Mouse (Mus musculus) lung, embryonic 15.5 days (tissue): ENCODE results near the gene Ubac2. TPM values are rescaled to one million over a fixed set of nuclear protein-coding genes. Genes with fewer than 3 reads are reported as not detected.

ENCODE experiments used
- ATAC-seq: fragments of 200-750 bp; cut with Nextera tagmentation; 2 replicates; pipeline ENCODE4 v1.8.0; 2017; ENCODE audit warnings: moderate number of reproducible peaks, borderline replicate concordance; ENCODE audit not compliant: low FRiP score, low TSS enrichment; ENCODE audit errors: extremely low read depth
- H3K27ac ChIP-seq: fragments of 300-500 bp; sonication (generic); 2 replicates; pipeline ENCODE4 v1.5.1; 2015; ENCODE audit warnings: moderate library complexity, mild to moderate bottlenecking, inconsistent platforms
- H3K27me3 ChIP-seq: fragments of 300-500 bp; sonication (generic); 2 replicates; pipeline ENCODE4 v1.6.1; 2015; ENCODE audit warnings: inconsistent platforms
- H3K36me3 ChIP-seq: fragments of 300-500 bp; sonication (generic); 2 replicates; pipeline ENCODE4 v1.6.1; 2015; ENCODE audit warnings: inconsistent platforms
- H3K4me1 ChIP-seq: fragments of 300-500 bp; sonication (generic); 2 replicates; pipeline ENCODE4 v1.6.1; 2015; ENCODE audit warnings: inconsistent platforms
- H3K4me2 ChIP-seq: fragments of 300-500 bp; sonication (generic); 2 replicates; pipeline ENCODE4 v1.6.1; 2015; ENCODE audit warnings: inconsistent platforms, mild to moderate bottlenecking, moderate library complexity
- H3K4me3 ChIP-seq: fragments of 300-500 bp; sonication (generic); 2 replicates; pipeline ENCODE4 v1.5.1; 2015; ENCODE audit warnings: mild to moderate bottlenecking, inconsistent platforms
- H3K9ac ChIP-seq: fragments of 300-500 bp; sonication (generic); 2 replicates; pipeline ENCODE4 v1.6.1; 2015; ENCODE audit warnings: inconsistent platforms
- H3K9me3 ChIP-seq: fragments of 300-500 bp; sonication (generic); 2 replicates; pipeline ENCODE4 v1.6.1; 2016; ENCODE audit warnings: inconsistent platforms
- WGBS: fragments of 180-500 bp; shearing (Covaris S2); methylation state at CpG from one replicate; pipeline ENCODE4 v1.1.7; 2015; 5-methylcytosine and 5-hydroxymethylcytosine counted together
- polyA plus RNA-seq: library from polyadenylated mRNA; unstranded; fragments of >200 nt; fragmentation: Nextera tagmentation; extraction: Ambion mirVana; gene quantifications from 2 replicates; pipeline ENCODE4 v1.2.1, GENCODE M21; 2015

The Ubac2 gene
- polyA plus RNA-seq, 1 experiment from 2014 or later: 60.4 TPM

GRCm38 (mm10) chr14:121915143-121915542 lies 36.7 kb downstream of the Ubac2 start:
- peaks cover 3% of the 10 kb centered on the region for H3K4me1 ChIP-seq
- 84% methylated on average over 5 of the region's 5 CpGs for WGBS
- no peak for ATAC-seq

GRCm38 (mm10) chr14:121915621-121916020 lies 37.2 kb downstream of the Ubac2 start, which contains the start of gene Gpr18:
Gene Gpr18 (minus strand): TSS chr14:121915781.
- no peak for ATAC-seq
- no peak within 1 kb of the TSS for H3K4me2 ChIP-seq
- 72% methylated on average over 8 of the region's 8 CpGs for WGBS
- no peak within 1 kb of the TSS for H3K27ac ChIP-seq
- peaks cover 10% of the 10 kb centered on the region; the same call in 1 of the 2 replicates for H3K36me3 ChIP-seq
- no peak within 1 kb of the TSS for H3K4me3 ChIP-seq
- H3K4me1 ChIP-seq: peaks cover 7% of the 10 kb centered on the region
- no peak within 1 kb of the TSS for H3K9ac ChIP-seq
- H3K27me3 ChIP-seq: no peaks in the 10 kb centered on the region
- H3K9me3 ChIP-seq: no peaks in the 10 kb centered on the region

More at GRCm38 (mm10) chr14:121915143-121915542, 36.7 kb downstream of the Ubac2 start:
- Histone ChIP-seq H3K27me3 (no peaks in the 10 kb centered on the region), H3K27ac (no peak overlapping the region), H3K9me3 (no peaks in the 10 kb centered on the region), H3K36me3 (peaks cover 10% of the 10 kb centered on the region; the same call in 1 of the 2 replicates), H3K4me2 (no peak overlapping the region), H3K4me3 (no peak overlapping the region), H3K9ac (no peak overlapping the region)

GRCm38 (mm10) chr14:121916311-121917094 lies 38.1 kb downstream of the Ubac2 start:
- no peak for ATAC-seq
- 81% methylated on average over 6 of the region's 6 CpGs for WGBS
- H3K9me3 ChIP-seq: no peaks in the 10 kb centered on the region
- peaks cover 11% of the 10 kb centered on the region for H3K4me1 ChIP-seq
- H3K4me2 ChIP-seq: no peak overlapping the region
- no peaks in the 10 kb centered on the region for H3K27me3 ChIP-seq
- no peak overlapping the region for H3K27ac ChIP-seq
- H3K4me3 ChIP-seq: no peak overlapping the region
- H3K36me3 ChIP-seq: peaks cover 9% of the 10 kb centered on the region; the same call in 1 of the 2 replicates
- no peak overlapping the region for H3K9ac ChIP-seq

GRCm38 (mm10) chr14:121918266-121918665 lies 39.8 kb downstream of the Ubac2 start:
- ATAC-seq: no peak
- no peaks in the 10 kb centered on the region for H3K27me3 ChIP-seq
- no peak overlapping the region for H3K4me2 ChIP-seq
- no peak overlapping the region for H3K4me3 ChIP-seq
- H3K9ac ChIP-seq: no peak overlapping the region
- 85% methylated on average over 3 of the region's 3 CpGs for WGBS
- no peak overlapping the region for H3K27ac ChIP-seq
- no peaks in the 10 kb centered on the region for H3K9me3 ChIP-seq
- peaks cover 11% of the 10 kb centered on the region for H3K4me1 ChIP-seq
- peaks cover 4% of the 10 kb centered on the region; the same call in 1 of the 2 replicates for H3K36me3 ChIP-seq

- Histone ChIP-seq H3K36me3 (peaks cover 4% of the 10 kb centered on the region; the same call in 1 of the 2 replicates), H3K9ac (no peak overlapping the region), H3K4me2 (no peak overlapping the region), H3K4me1 (peaks cover 13% of the 10 kb centered on the region), H3K27me3 (no peaks in the 10 kb centered on the region), H3K27ac (no peak overlapping the region), H3K4me3 (no peak overlapping the region), H3K9me3 (no peaks in the 10 kb centered on the region)
- 19% methylated on average over 3 of the region's 3 CpGs for WGBS
- no peak for ATAC-seq
These were observed 41.3 kb downstream of the Ubac2 start for GRCm38 (mm10) chr14:121919752-121920151.

GRCm38 (mm10) chr14:121920511-121921124 lies 42.2 kb downstream of the Ubac2 start:
- peak; percentile 49; the same call in 1 of the 2 replicates for ATAC-seq
- WGBS: 63% methylated on average over 12 of the region's 12 CpGs

GRCm38 (mm10) chr14:121922016-121922415 lies 43.6 kb downstream of the Ubac2 start:
- 76% methylated on average over 4 of the region's 4 CpGs for WGBS
- Histone ChIP-seq H3K4me3 (no peak overlapping the region), H3K9me3 (no peaks in the 10 kb centered on the region), H3K9ac (no peak overlapping the region), H3K27ac (no peak overlapping the region), H3K4me2 (no peak overlapping the region), H3K36me3 (no peaks in the 10 kb centered on the region), H3K4me1 (peaks cover 18% of the 10 kb centered on the region), H3K27me3 (no peaks in the 10 kb centered on the region)
- ATAC-seq: no peak

More at GRCm38 (mm10) chr14:121920511-121921124, 42.2 kb downstream of the Ubac2 start:
- peaks cover 4% of the 10 kb centered on the region; the same call in 1 of the 2 replicates for H3K36me3 ChIP-seq
- H3K4me3 ChIP-seq: no peak overlapping the region
- H3K9ac ChIP-seq: no peak overlapping the region
- peaks cover 18% of the 10 kb centered on the region for H3K4me1 ChIP-seq
- no peaks in the 10 kb centered on the region for H3K27me3 ChIP-seq
- peak overlapping the region; percentile 43 for H3K27ac ChIP-seq
- H3K4me2 ChIP-seq: no peak overlapping the region
- no peaks in the 10 kb centered on the region for H3K9me3 ChIP-seq

GRCm38 (mm10) chr14:121922731-121923130 lies 44.3 kb downstream of the Ubac2 start:
- H3K27ac ChIP-seq: no peak overlapping the region
- peaks cover 18% of the 10 kb centered on the region for H3K4me1 ChIP-seq
- H3K36me3 ChIP-seq: no peaks in the 10 kb centered on the region
- H3K27me3 ChIP-seq: no peaks in the 10 kb centered on the region
- H3K9ac ChIP-seq: no peak overlapping the region
- ATAC-seq: no peak
- H3K4me3 ChIP-seq: no peak overlapping the region
- H3K9me3 ChIP-seq: no peaks in the 10 kb centered on the region
- H3K4me2 ChIP-seq: no peak overlapping the region
- WGBS: 74% methylated on average over 4 of the region's 4 CpGs

GRCm38 (mm10) chr14:121924876-121925275 lies 46.5 kb downstream of the Ubac2 start:
- H3K9me3 ChIP-seq: no peaks in the 10 kb centered on the region
- H3K4me2 ChIP-seq: no peak overlapping the region
- no peak overlapping the region for H3K4me3 ChIP-seq
- H3K4me1 ChIP-seq: peaks cover 23% of the 10 kb centered on the region
- H3K27ac ChIP-seq: no peak overlapping the region
- no peaks in the 10 kb centered on the region for H3K36me3 ChIP-seq
- ATAC-seq: no peak
- no peak overlapping the region for H3K9ac ChIP-seq
- H3K27me3 ChIP-seq: no peaks in the 10 kb centered on the region
- WGBS: 49% methylated on average over 6 of the region's 6 CpGs

- Histone ChIP-seq H3K4me2 (no peak overlapping the region), H3K4me1 (peaks cover 12% of the 10 kb centered on the region), H3K4me3 (no peak overlapping the region), H3K36me3 (no peaks in the 10 kb centered on the region), H3K27ac (no peak overlapping the region), H3K9me3 (no peaks in the 10 kb centered on the region), H3K9ac (no peak overlapping the region), H3K27me3 (no peaks in the 10 kb centered on the region)
- WGBS: 80% methylated on average over 6 of the region's 6 CpGs
- ATAC-seq: no peak
These were observed 48.5 kb downstream of the Ubac2 start for GRCm38 (mm10) chr14:121926901-121927300.

GRCm38 (mm10) chr14:121927451-121927850 lies 49.0 kb downstream of the Ubac2 start:
- H3K4me3 ChIP-seq: no peak overlapping the region
- no peaks in the 10 kb centered on the region for H3K27me3 ChIP-seq
- no peaks in the 10 kb centered on the region for H3K36me3 ChIP-seq
- WGBS: 94% methylated on average over 8 of the region's 8 CpGs
- peaks cover 12% of the 10 kb centered on the region for H3K4me1 ChIP-seq
- no peak for ATAC-seq
- no peak overlapping the region for H3K4me2 ChIP-seq
- H3K9me3 ChIP-seq: no peaks in the 10 kb centered on the region
- no peak overlapping the region for H3K9ac ChIP-seq
- no peak overlapping the region for H3K27ac ChIP-seq
